Mouse (Mus musculus) hindbrain, embryonic 13.5 days (tissue): ENCODE data around the gene C2cd4d. TPM values are rescaled to one million over a fixed set of nuclear protein-coding genes. Genes with fewer than 3 reads are reported as not detected.

Experiments used
- ATAC-seq: fragments of 200-750 bp; cut with Nextera tagmentation; 2 replicates; pipeline ENCODE4 v1.8.0; 2017; ENCODE audit warnings: moderate TSS enrichment; ENCODE audit not compliant: low FRiP score
- H3K27ac ChIP-seq: fragments of 300-500 bp; sonication (generic); 2 replicates; pipeline ENCODE4 v1.5.1; 2015; ENCODE audit warnings: inconsistent platforms, mild to moderate bottlenecking, moderate library complexity
- H3K27me3 ChIP-seq: fragments of 300-500 bp; sonication (generic); 2 replicates; pipeline ENCODE4 v1.6.1; 2015; ENCODE audit warnings: mild to moderate bottlenecking, inconsistent platforms
- H3K36me3 ChIP-seq: fragments of 300-500 bp; sonication (generic); 2 replicates; pipeline ENCODE4 v1.6.1; 2015; ENCODE audit warnings: mild to moderate bottlenecking, inconsistent platforms
- H3K4me1 ChIP-seq: fragments of 300-500 bp; sonication (generic); replicated peaks from 2 replicates; pipeline ENCODE4 v1.6.1; 2015; ENCODE audit warnings: inconsistent platforms
- H3K4me2 ChIP-seq: fragments of 300-500 bp; sonication (generic); 2 replicates; pipeline ENCODE4 v1.6.1; 2015; ENCODE audit warnings: inconsistent platforms, mild to moderate bottlenecking, moderate library complexity
- H3K4me3 ChIP-seq: fragments of 300-500 bp; sonication (generic); 2 replicates; pipeline ENCODE4 v1.5.1; 2015; ENCODE audit warnings: mild to moderate bottlenecking, inconsistent platforms
- H3K9ac ChIP-seq: fragments of 300-500 bp; sonication (generic); 2 replicates; pipeline ENCODE4 v1.6.1; 2015; ENCODE audit warnings: mild to moderate bottlenecking, inconsistent platforms
- H3K9me3 ChIP-seq: fragments of 300-500 bp; sonication (generic); 2 replicates; pipeline ENCODE4 v1.6.1; 2016; ENCODE audit warnings: inconsistent platforms
- WGBS: fragments of 180-500 bp; shearing (Covaris S2); methylation state at CpG from one replicate; pipeline ENCODE4 v1.1.7; 2015; 5-methylcytosine and 5-hydroxymethylcytosine counted together
- polyA plus RNA-seq: library from polyadenylated mRNA; unstranded; fragments of >200 nt; fragmentation: Nextera tagmentation; extraction: Ambion mirVana; gene quantifications from 2 replicates; pipeline ENCODE4 v1.2.1, GENCODE M21; 2015

Gene C2cd4d
- polyA plus RNA-seq, 1 experiment from 2014 or later: 1.8 TPM

DNA sequence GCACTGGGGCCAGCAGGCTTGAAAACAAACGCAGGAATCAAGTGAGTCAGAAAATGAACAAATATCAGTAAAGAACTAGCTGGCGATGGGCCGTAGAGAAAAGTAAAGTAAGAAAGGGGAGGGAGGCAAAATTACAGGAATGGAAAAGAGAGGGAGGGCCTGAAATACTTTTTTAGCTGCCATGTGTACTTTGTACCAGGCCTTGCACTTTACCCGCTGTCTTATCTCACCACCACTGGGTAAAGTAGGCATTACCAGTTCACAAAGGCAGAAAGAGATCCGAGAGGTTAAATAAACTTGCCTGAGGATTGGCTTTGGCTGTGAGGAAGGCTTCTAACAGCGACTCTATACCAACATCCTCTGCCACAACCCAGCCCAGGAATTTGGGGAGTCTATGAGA lies 5.3 kb downstream of the C2cd4d start:
- no peak for ATAC-seq
- Histone ChIP-seq H3K4me3 (no peak overlapping the region), H3K27ac (no peak overlapping the region), H3K27me3 (peaks cover 20% of the 10 kb centered on the region), H3K9me3 (no peaks in the 10 kb centered on the region), H3K9ac (no peak overlapping the region), H3K4me2 (no peak overlapping the region), H3K4me1 (peaks cover 26% of the 10 kb centered on the region), H3K36me3 (no peaks in the 10 kb centered on the region)
- 84% methylated on average over 6 of the region's 6 CpGs for WGBS

DNA sequence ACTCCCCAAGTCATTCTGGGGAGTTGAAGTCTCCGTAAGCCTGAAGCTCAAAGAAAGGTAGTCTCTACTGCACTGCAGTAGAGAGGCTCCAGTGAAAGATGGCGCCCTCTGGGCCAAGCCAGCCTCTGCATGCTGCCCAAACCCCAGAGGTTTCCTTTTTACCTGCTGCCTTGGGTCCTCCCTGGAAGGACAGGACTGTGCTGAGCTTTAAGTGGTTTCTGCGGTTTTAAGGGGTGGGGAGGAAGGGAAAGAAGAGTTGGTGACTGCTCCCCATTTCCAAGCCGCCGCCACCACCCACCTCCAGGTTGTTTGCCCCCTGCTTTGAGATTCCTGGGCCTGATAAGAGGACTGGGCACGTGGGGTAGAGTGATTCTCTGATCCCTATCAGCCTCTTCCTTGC lies 6.4 kb downstream of the C2cd4d start:
- Histone ChIP-seq H3K27me3 (peaks cover 23% of the 10 kb centered on the region), H3K27ac (no peak overlapping the region), H3K4me1 (peaks cover 29% of the 10 kb centered on the region), H3K36me3 (no peaks in the 10 kb centered on the region), H3K4me3 (no peak overlapping the region), H3K4me2 (no peak overlapping the region), H3K9ac (peak overlapping the region; percentile 5; the same call in 1 of the 2 replicates), H3K9me3 (no peaks in the 10 kb centered on the region)
- 72% methylated on average over 6 of the region's 6 CpGs for WGBS
- no peak for ATAC-seq

DNA sequence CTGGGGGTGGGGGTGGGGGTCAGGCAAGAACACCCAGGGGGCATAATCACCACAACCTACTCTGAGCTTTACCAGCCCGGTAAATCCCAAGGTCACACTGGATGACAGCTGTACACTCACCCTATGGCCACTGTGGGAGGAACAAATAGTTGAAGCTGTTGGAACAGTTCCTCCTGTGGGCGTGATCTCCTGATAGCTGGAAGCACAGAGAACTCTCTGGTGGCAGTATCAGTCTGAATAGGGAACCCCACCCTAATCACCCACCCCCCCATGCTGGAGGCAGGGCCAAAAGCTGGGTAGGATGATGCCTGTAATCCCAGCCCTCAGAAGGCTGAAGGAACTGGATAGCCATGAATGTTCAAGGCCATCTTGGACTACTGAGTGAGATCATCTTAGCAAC lies 7.5 kb downstream of the C2cd4d start:
- H3K9ac ChIP-seq: no peak overlapping the region
- no peak overlapping the region for H3K27ac ChIP-seq
- no peak overlapping the region for H3K4me3 ChIP-seq
- 64% methylated on average over 2 of the region's 2 CpGs for WGBS
- H3K4me1 ChIP-seq: peaks cover 24% of the 10 kb centered on the region
- H3K27me3 ChIP-seq: peaks cover 30% of the 10 kb centered on the region
- H3K9me3 ChIP-seq: no peaks in the 10 kb centered on the region
- ATAC-seq: no peak
- H3K36me3 ChIP-seq: no peaks in the 10 kb centered on the region
- H3K4me2 ChIP-seq: no peak overlapping the region

DNA sequence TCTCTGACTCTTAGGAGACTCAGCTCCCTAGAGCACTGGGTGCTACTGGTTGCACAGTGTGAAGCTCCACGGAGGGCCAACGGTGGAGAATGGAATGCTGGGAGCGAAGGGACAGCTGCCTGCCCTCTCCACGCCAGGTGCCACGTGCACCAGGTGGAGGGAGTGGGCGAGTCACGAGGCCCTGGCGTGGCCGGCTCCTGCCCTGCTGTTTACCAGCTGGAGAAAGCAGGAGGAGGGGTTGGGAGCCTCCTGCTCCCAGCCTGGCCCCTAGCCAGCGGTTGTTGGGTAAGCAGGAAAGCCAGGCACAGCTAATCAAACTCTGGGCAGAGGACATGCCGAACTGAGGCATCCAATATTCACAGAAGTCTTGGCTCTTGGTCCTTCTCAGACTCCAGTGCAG lies 9.4 kb downstream of the C2cd4d start:
- H3K36me3 ChIP-seq: no peaks in the 10 kb centered on the region
- no peak overlapping the region for H3K27ac ChIP-seq
- WGBS: 6% methylated on average over 11 of the region's 11 CpGs
- H3K27me3 ChIP-seq: peaks cover 19% of the 10 kb centered on the region
- no peaks in the 10 kb centered on the region for H3K9me3 ChIP-seq
- H3K4me1 ChIP-seq: peaks cover 24% of the 10 kb centered on the region
- peak overlapping the region; percentile 16 for H3K4me3 ChIP-seq
- H3K4me2 ChIP-seq: peak overlapping the region; percentile 35
- H3K9ac ChIP-seq: 0 out of 2 replicates have a peak overlapping the region, but pooled peaks have one; percentile 1
- peak; percentile 40 for ATAC-seq

GRCm38 (mm10) chr3:94372038-94372437 lies 9.8 kb downstream of the C2cd4d start:
- 0% methylated on average over 3 of the region's 3 CpGs for WGBS
- Histone ChIP-seq H3K36me3 (no peaks in the 10 kb centered on the region), H3K4me2 (peak overlapping the region; percentile 35), H3K9ac (0 out of 2 replicates have a peak overlapping the region, but pooled peaks have one; percentile 1), H3K9me3 (no peaks in the 10 kb centered on the region), H3K27ac (no peak overlapping the region), H3K27me3 (peaks cover 19% of the 10 kb centered on the region), H3K4me3 (no peak overlapping the region), H3K4me1 (peaks cover 24% of the 10 kb centered on the region)
- 0 out of 2 replicates have a peak, but pooled peaks have one; percentile 5 for ATAC-seq

GRCm38 (mm10) chr3:94372641-94373040 lies 10.4 kb downstream of the C2cd4d start, which contains the start of gene Rorc:
Rorc (plus strand) TSS chr3:94372794.
- Histone ChIP-seq H3K4me3 (peak within 1 kb of the TSS; percentile 16), H3K4me1 (peaks cover 24% of the 10 kb centered on the region), H3K27ac (no peak within 1 kb of the TSS), H3K36me3 (no peaks in the 10 kb centered on the region), H3K27me3 (peaks cover 22% of the 10 kb centered on the region), H3K9me3 (no peaks in the 10 kb centered on the region), H3K4me2 (peak within 1 kb of the TSS; percentile 41), H3K9ac (peak within 1 kb of the TSS; percentile 43; the same call in 1 of the 2 replicates)
- no peak for ATAC-seq
- 9% methylated on average over 5 of the region's 5 CpGs for WGBS

DNA sequence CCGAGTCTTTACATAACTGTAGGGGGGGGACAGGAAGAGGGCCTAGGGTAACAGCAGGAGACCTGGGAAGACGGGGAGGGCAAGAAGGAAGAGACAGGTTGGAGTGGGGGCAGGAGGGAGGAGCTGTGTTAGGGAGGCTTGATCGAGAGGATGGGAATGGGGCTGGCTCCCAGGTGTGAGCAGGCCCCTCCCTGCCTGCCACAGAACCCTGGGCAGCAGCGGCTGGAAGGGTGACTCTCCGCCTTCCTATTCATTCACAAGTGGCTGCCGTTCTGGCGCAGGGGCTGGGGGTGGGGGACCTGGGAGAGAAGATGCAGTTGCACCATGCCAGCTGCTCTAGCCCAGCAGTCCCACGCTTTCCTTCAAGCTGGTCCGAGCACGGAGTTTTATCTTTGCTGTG lies 10.9 kb downstream of the C2cd4d start:
- peaks cover 22% of the 10 kb centered on the region for H3K27me3 ChIP-seq
- no peak overlapping the region for H3K27ac ChIP-seq
- H3K4me3 ChIP-seq: no peak overlapping the region; the same call in 1 of the 2 replicates
- no peaks in the 10 kb centered on the region for H3K9me3 ChIP-seq
- 1% methylated on average over 10 of the region's 10 CpGs for WGBS
- H3K4me2 ChIP-seq: peak overlapping the region; percentile 41
- 0 out of 2 replicates have a peak overlapping the region, but pooled peaks have one; percentile 43 for H3K9ac ChIP-seq
- ATAC-seq: peak; percentile 18
- H3K4me1 ChIP-seq: peaks cover 24% of the 10 kb centered on the region
- no peaks in the 10 kb centered on the region for H3K36me3 ChIP-seq

DNA sequence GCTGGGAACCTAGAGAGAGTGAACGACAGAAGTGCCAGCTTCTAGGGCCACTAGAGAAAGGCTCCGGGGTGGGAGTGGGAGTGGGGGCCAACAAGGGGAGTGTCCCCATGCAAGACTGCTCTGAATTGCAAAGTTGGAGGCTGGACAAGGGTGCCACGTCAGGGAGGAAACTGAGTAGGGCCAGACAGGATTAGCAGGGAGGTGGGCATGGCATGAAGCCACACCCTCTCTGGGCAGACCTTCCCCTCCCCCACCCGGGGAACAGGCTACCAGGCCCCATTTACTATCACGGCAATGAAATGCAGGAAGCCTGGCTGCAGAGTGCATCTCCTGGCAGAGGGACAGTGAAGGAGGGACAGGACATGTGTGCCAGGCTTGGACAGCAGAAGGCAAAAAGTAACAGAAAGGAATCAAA lies 11.4 kb downstream of the C2cd4d start:
- Histone ChIP-seq H3K9me3 (no peaks in the 10 kb centered on the region), H3K27me3 (peaks cover 22% of the 10 kb centered on the region), H3K4me3 (no peak overlapping the region), H3K36me3 (no peaks in the 10 kb centered on the region), H3K9ac (no peak overlapping the region; the same call in 1 of the 2 replicates), H3K4me1 (peaks cover 24% of the 10 kb centered on the region), H3K4me2 (peak overlapping the region; percentile 41), H3K27ac (no peak overlapping the region)
- 1% methylated on average over 5 of the region's 5 CpGs for WGBS
- ATAC-seq: peak; percentile 55

DNA sequence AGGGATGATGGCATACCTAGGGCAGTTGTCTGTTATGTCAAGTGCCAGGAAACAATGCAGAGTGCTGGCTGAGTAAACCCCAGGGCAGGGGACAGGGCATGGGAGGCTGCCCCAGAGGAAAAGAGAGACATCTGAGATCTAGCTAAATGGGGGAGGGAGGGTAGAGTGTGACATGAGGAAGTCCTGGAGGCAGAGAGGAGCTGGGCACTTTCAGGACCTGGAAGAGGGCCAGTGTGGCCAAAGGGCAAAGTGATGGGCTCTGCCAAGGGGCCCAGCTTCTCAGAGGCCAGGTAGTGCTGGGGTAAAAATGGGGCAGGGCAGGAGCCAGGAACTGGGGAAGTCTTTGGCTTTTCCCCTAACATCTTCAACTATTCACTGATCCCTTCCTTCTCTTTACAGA lies 12.4 kb downstream of the C2cd4d start:
- H3K36me3 ChIP-seq: no peaks in the 10 kb centered on the region
- no peak overlapping the region for H3K4me3 ChIP-seq
- H3K4me1 ChIP-seq: peaks cover 24% of the 10 kb centered on the region
- H3K9ac ChIP-seq: no peak overlapping the region
- H3K27ac ChIP-seq: no peak overlapping the region
- ATAC-seq: no peak
- no peak overlapping the region for H3K4me2 ChIP-seq
- peaks cover 22% of the 10 kb centered on the region for H3K27me3 ChIP-seq
- no peaks in the 10 kb centered on the region for H3K9me3 ChIP-seq

DNA sequence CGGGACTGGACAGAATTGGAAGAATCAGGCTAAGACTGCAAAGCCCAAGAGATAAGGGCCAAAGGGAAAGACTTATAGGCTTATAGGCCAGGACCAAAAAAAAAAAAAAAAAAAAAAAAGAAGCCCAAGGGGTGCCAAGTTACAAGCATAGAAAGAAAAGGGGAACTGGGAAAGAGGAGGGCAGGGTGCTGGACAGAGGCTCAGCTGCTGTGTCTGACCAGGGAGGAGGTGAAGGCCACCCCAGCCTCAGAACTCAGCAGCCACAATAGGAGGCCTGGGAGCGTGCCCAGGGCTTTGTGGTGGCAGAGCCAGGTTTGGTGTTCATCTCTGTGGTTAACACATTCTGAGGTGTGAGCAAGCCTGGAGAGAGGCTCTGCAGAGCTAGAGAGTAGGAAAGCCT lies 12.9 kb downstream of the C2cd4d start:
- ATAC-seq: no peak
- no peak overlapping the region for H3K4me2 ChIP-seq
- 65% methylated on average over 2 of the region's 2 CpGs for WGBS

GRCm38 (mm10) chr3:94375861-94376260 lies 13.6 kb downstream of the C2cd4d start:
- no peak for ATAC-seq
- Histone ChIP-seq H3K36me3 (no peaks in the 10 kb centered on the region), H3K9ac (no peak overlapping the region), H3K27me3 (peaks cover 22% of the 10 kb centered on the region), H3K4me2 (no peak overlapping the region), H3K4me1 (peaks cover 27% of the 10 kb centered on the region), H3K4me3 (no peak overlapping the region), H3K27ac (no peak overlapping the region), H3K9me3 (no peaks in the 10 kb centered on the region)
- WGBS: 65% methylated on average over 5 of the region's 5 CpGs

More for the DNA sequence above, 12.9 kb downstream of the C2cd4d start:
- H3K36me3 ChIP-seq: no peaks in the 10 kb centered on the region
- H3K4me1 ChIP-seq: peaks cover 27% of the 10 kb centered on the region
- no peaks in the 10 kb centered on the region for H3K9me3 ChIP-seq
- H3K9ac ChIP-seq: no peak overlapping the region
- no peak overlapping the region for H3K27ac ChIP-seq
- H3K4me3 ChIP-seq: no peak overlapping the region
- H3K27me3 ChIP-seq: peaks cover 22% of the 10 kb centered on the region

GRCm38 (mm10) chr3:94377028-94377923 lies 15.0 kb downstream of the C2cd4d start:
- Histone ChIP-seq H3K36me3 (no peaks in the 10 kb centered on the region), H3K4me1 (peaks cover 17% of the 10 kb centered on the region), H3K4me2 (no peak overlapping the region), H3K27me3 (peaks cover 22% of the 10 kb centered on the region), H3K9ac (no peak overlapping the region), H3K9me3 (no peaks in the 10 kb centered on the region), H3K27ac (no peak overlapping the region), H3K4me3 (no peak overlapping the region)
- ATAC-seq: no peak
- 23% methylated on average over 13 of the region's 13 CpGs for WGBS
